Mouse (Mus musculus) frontal cortex, postnatal 10 days (tissue): ENCODE measurements at regions not wholly inside any gene's neighbourhood (a gene's known extent, or its start where the extent isn't known, plus 50 kb on each side); places are given as distances from the start of the nearest gene placed in this dataset.

Experiments
- DNase-seq, 2 experiments: peaks; one replicate each; pipeline ENCODE4 v3.0.0; 2022; ENCODE audit warnings: low spot score in 2 of 2, mixed read lengths in 1 of 2

GRCm38 (mm10) chr10:123997260-123997659, 733.5 kb downstream of the Fam19a2 start:
- DNase-seq: no peak

GRCm38 (mm10) chr10:123998959-123999358, 735.2 kb downstream of the Fam19a2 start:
- no peak for DNase-seq

GRCm38 (mm10) chr10:124045031-124045430, 781.2 kb downstream of the Fam19a2 start:
- DNase-seq: no peak

GRCm38 (mm10) chr10:124045791-124046190, 782.0 kb downstream of the Fam19a2 start:
- DNase-seq: no peak

- DNase-seq: no peak
Observed at GRCm38 (mm10) chr10:124082756-124083155, 819.0 kb downstream of the Fam19a2 start.

GRCm38 (mm10) chr10:124090547-124090946, 826.8 kb downstream of the Fam19a2 start:
- no peak for DNase-seq

GRCm38 (mm10) chr10:124091364-124091763, 827.6 kb downstream of the Fam19a2 start:
- no peak for DNase-seq

- no peak for DNase-seq
Observed at GRCm38 (mm10) chr10:124119585-124119984, 855.8 kb downstream of the Fam19a2 start.

GRCm38 (mm10) chr10:124138456-124138855, 874.7 kb downstream of the Fam19a2 start:
- DNase-seq: no peak

GRCm38 (mm10) chr10:124142336-124142735, 878.5 kb downstream of the Fam19a2 start:
- DNase-seq: no peak

- no peak for DNase-seq
Observed at GRCm38 (mm10) chr10:124146751-124147469, 883.1 kb downstream of the Fam19a2 start.

GRCm38 (mm10) chr10:124163441-124163840, 899.6 kb downstream of the Fam19a2 start:
- DNase-seq: no peak

- no peak for DNase-seq
Observed at GRCm38 (mm10) chr10:124175598-124175997, 911.8 kb downstream of the Fam19a2 start.

- peak in 1 of 2 experiments; percentile 9 for DNase-seq
Observed at GRCm38 (mm10) chr10:124208317-124208716, 944.5 kb downstream of the Fam19a2 start.

- DNase-seq: no peak
Observed at GRCm38 (mm10) chr10:124219461-124219860, 955.7 kb downstream of the Fam19a2 start.

GRCm38 (mm10) chr10:124222068-124222467, 958.3 kb downstream of the Fam19a2 start:
- DNase-seq: no peak

GRCm38 (mm10) chr10:124227061-124227460, 963.3 kb downstream of the Fam19a2 start:
- DNase-seq: no peak

- no peak for DNase-seq
Observed at GRCm38 (mm10) chr10:124249358-124249757, 985.6 kb downstream of the Fam19a2 start.

GRCm38 (mm10) chr10:124250004-124250403, 986.2 kb downstream of the Fam19a2 start:
- no peak for DNase-seq

- no peak for DNase-seq
Observed at GRCm38 (mm10) chr10:124288301-124288995, 1024.7 kb downstream of the Fam19a2 start.

- no peak for DNase-seq
Observed at GRCm38 (mm10) chr10:124297198-124297677, 1033.4 kb downstream of the Fam19a2 start.

GRCm38 (mm10) chr10:124304683-124305082, 1040.9 kb downstream of the Fam19a2 start:
- no peak for DNase-seq

GRCm38 (mm10) chr10:124305644-124306043, 1041.8 kb downstream of the Fam19a2 start:
- DNase-seq: no peak
